Mouse (Mus musculus): ENCODE measurements at regions not wholly inside any gene's neighbourhood (a gene's known extent, or its start where the extent isn't known, plus 50 kb on each side); places are given as distances from the start of the nearest gene placed in this dataset.
A peak's percentile ranks its signal among the peaks of the same experiment; 100 is the strongest.

GRCm38 (mm10) chr17:45868539-45868938 lies 134.9 kb upstream of the 1600014C23Rik start:
- Histone ChIP-seq H3K4me1 (replicated peaks) (peaks cover 88% of the 10 kb centered on the region), H3K36me3 (no peaks in the 10 kb centered on the region), H3K4me3 (no peak overlapping the region), H3K27ac (no peak overlapping the region), H3K27me3 (ENCODE audit: insufficient read depth, poor library complexity, severe bottlenecking) (peaks cover 60% of the 10 kb centered on the region), H3K9me3 (peaks cover 7% of the 10 kb centered on the region; the same call in 1 of the 2 replicates)
- WGBS, result 84% methylated on average over 4 of the region's 4 CpGs
- no peak for DNase-seq (ENCODE audit: low spot score)

GRCm38 (mm10) chr17:45867727-45868126 lies 134.1 kb upstream of the 1600014C23Rik start:
- Histone ChIP-seq H3K4me1 (replicated peaks) (peaks cover 88% of the 10 kb centered on the region), H3K9me3 (peaks cover 7% of the 10 kb centered on the region; the same call in 1 of the 2 replicates), H3K36me3 (no peaks in the 10 kb centered on the region), H3K27me3 (ENCODE audit: insufficient read depth, poor library complexity, severe bottlenecking) (peaks cover 53% of the 10 kb centered on the region), H3K4me3 (no peak overlapping the region), H3K27ac (0 out of 2 replicates have a peak overlapping the region, but pooled peaks have one; percentile 57)
- WGBS, result 70% methylated on average over 5 of the region's 5 CpGs
- DNase-seq (ENCODE audit: low spot score), result no peak

GRCm38 (mm10) chr17:45866876-45867652 lies 133.4 kb upstream of the 1600014C23Rik start:
- WGBS, result 73% methylated on average over 15 of the region's 15 CpGs
- peaks cover 49% of the 10 kb centered on the region for H3K27me3 ChIP-seq (ENCODE audit: insufficient read depth, poor library complexity, severe bottlenecking)
- peaks cover 88% of the 10 kb centered on the region for H3K4me1 ChIP-seq (replicated peaks)

GRCm38 (mm10) chr17:45866346-45866745 lies 132.7 kb upstream of the 1600014C23Rik start:
- H3K4me3 ChIP-seq, result no peak overlapping the region
- peaks cover 83% of the 10 kb centered on the region for H3K4me1 ChIP-seq (replicated peaks)
- no peak for DNase-seq (ENCODE audit: low spot score)
- peak overlapping the region; percentile 46 for H3K27ac ChIP-seq
- H3K27me3 ChIP-seq (ENCODE audit: insufficient read depth, poor library complexity, severe bottlenecking), result peaks cover 44% of the 10 kb centered on the region
- H3K36me3 ChIP-seq, result no peaks in the 10 kb centered on the region
- WGBS, result 21% methylated on average over 10 of the region's 10 CpGs
- peaks cover 7% of the 10 kb centered on the region; the same call in 1 of the 2 replicates for H3K9me3 ChIP-seq

More at GRCm38 (mm10) chr17:45866876-45867652, 133.4 kb upstream of the 1600014C23Rik start:
- no peak for DNase-seq (ENCODE audit: low spot score)
- no peak overlapping the region for H3K4me3 ChIP-seq
- no peaks in the 10 kb centered on the region for H3K36me3 ChIP-seq
- peaks cover 7% of the 10 kb centered on the region; the same call in 1 of the 2 replicates for H3K9me3 ChIP-seq
- H3K27ac ChIP-seq, result peak overlapping the region; percentile 57

DNA sequence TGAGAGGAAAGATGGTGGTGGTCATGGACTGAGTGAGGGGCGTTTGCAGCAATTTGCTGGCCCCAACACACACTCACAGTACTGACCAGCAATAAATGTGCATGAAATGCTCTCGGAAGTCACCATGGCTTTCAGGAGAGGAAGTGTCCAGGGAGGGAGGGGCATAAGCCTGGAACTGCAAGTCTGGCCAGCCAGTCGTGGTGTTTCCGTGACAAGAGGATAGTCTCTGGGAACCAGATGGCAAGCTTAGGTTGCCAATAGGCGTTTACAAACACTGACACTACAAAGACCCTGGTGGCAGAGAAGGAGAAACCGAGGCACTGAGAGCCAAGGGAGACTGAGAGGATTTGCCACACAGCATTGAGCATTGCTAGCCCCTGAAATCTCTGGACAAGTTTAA lies 132.3 kb upstream of the 1600014C23Rik start:
- Histone ChIP-seq H3K4me1 (replicated peaks) (peaks cover 79% of the 10 kb centered on the region), H3K27me3 (ENCODE audit: insufficient read depth, poor library complexity, severe bottlenecking) (peaks cover 44% of the 10 kb centered on the region), H3K27ac (peak overlapping the region; percentile 46), H3K36me3 (no peaks in the 10 kb centered on the region), H3K9me3 (peaks cover 7% of the 10 kb centered on the region; the same call in 1 of the 2 replicates), H3K4me3 (no peak overlapping the region)
- 61% methylated on average over 6 of the region's 6 CpGs for WGBS
- DNase-seq (ENCODE audit: low spot score), result no peak

DNA sequence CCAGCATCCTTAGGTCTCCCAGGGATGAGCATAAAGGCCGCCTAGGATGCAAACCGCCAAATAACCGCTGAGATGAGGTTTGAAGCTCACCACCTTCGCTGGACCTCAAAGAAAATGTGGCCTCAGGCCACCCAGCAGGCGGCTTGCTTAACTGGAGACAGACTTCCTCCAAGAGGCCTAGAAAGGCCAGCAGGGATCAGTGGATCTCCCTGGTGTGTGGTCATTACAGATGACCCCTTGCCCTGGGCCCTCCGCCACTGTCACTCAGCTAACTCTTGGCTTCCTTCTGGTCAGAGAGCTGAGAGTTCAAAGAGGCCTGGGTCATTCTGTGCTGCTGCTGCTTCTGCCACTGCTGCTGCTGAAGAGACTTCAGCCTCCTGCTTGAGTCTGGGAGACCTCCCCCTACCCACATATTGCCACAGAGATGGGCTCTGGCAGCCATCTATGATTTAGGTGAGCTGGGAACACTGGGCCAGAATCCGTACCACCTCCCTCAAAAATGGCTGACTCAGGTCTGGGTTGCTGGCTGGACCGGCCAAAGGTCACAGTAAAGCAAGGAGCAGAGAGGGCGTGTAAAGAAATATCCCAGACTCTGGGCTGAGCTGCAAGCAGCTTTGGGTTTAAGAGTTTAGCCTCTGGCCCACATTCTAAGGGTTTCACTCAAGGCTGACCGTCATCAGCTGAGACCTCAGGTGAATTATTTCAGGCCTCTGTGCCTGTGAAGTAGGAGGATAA lies 130.0 kb upstream of the 1600014C23Rik start:
- 38% methylated on average over 10 of the region's 10 CpGs for WGBS
- no peak overlapping the region for H3K4me3 ChIP-seq

DNA sequence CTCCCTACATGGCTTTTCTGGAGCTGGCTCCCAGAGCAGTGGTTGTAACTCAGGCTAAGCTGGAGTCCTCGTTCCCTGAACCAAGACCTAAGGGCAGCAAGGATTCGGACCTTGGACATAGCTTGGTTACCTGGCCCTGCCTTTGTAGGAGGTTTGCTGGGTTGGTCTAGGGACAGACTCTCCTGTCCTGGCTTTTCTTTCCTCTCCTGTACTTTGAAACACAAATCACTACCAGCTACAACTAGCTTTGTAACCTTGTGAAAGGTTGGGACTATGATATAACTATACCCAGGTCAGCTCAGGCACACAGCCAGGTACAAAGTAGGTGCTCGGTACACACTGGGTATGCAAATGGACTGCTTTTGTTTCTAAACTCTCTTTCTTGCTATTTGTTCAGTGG lies 129.4 kb upstream of the 1600014C23Rik start:
- Histone ChIP-seq H3K4me1 (replicated peaks) (peaks cover 56% of the 10 kb centered on the region), H3K36me3 (no peaks in the 10 kb centered on the region), H3K4me3 (no peak overlapping the region), H3K27ac (peak overlapping the region; percentile 59; the same call in 1 of the 2 replicates), H3K9me3 (0 out of 2 replicates have a peak, but pooled peaks cover 3% of the 10 kb centered on the region), H3K27me3 (ENCODE audit: insufficient read depth, poor library complexity, severe bottlenecking) (peaks cover 41% of the 10 kb centered on the region)
- WGBS, result 63% methylated on average over 3 of the region's 3 CpGs
- DNase-seq (ENCODE audit: low spot score), result no peak

More for the DNA sequence above, 130.0 kb upstream of the 1600014C23Rik start:
- Histone ChIP-seq H3K36me3 (no peaks in the 10 kb centered on the region), H3K9me3 (no peaks in the 10 kb centered on the region), H3K4me1 (replicated peaks) (peaks cover 56% of the 10 kb centered on the region), H3K27me3 (ENCODE audit: insufficient read depth, poor library complexity, severe bottlenecking) (peaks cover 44% of the 10 kb centered on the region), H3K27ac (peak overlapping the region; percentile 59)
- DNase-seq (ENCODE audit: low spot score), result peak; percentile 54

DNA sequence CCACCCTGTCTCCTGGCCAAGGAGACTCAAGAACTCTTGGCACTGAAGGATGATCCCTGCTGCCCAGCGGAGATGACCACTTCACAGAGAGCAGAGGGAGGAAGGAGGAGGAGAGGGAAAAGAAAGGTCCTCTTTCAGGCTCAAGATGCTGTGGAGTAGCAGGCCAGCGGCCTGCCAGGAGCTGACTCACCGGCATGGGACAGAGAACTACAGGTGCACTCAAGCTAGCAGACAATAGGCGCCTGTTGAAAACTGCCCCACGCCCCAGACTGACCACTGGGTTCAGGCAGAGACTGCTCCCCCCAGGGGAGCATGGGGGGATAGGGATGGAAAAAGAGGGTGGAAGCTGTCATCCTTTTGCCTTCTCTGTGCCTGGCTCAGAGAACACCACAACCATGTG lies 125.8 kb upstream of the 1600014C23Rik start:
- Histone ChIP-seq H3K27me3 (ENCODE audit: insufficient read depth, poor library complexity, severe bottlenecking) (peaks cover 16% of the 10 kb centered on the region), H3K4me1 (replicated peaks) (peaks cover 28% of the 10 kb centered on the region), H3K9me3 (0 out of 2 replicates have a peak, but pooled peaks cover 3% of the 10 kb centered on the region), H3K27ac (no peak overlapping the region), H3K36me3 (no peaks in the 10 kb centered on the region), H3K4me3 (no peak overlapping the region)
- DNase-seq (ENCODE audit: low spot score), result no peak
- WGBS, result 84% methylated on average over 5 of the region's 5 CpGs

DNA sequence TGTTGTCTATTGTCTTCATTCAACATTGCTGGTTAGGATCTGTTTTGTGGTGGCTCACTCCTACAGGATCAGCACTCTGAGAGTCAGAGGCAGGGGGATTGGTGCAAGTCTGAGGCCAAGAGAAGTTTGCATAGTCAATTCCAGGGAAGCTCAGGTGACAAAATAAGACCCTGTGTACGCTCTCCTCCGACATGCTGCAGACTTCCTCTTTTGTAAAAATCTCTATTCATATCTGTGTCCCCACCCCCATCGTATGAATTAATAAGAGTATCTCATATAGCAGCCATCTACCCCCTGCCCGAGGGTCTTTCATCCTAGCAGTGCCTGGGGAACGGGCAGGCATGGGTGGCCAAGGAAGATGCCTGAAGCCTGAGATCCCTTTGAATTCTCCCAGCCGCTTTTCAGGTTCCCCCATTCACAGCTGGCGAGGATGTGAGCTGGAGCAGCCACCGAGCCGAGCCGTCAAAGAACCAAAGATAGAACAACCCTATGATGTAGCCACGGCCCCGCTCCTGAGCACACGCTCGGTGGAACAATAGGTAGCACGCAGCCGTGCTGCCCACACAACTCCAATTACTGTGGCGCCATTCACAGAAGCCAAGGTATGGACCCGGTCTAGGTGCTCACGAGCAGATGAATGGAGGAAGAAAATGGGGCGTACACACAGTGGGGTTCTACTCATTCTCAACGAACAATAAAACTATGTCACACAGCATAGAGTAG lies 120.4 kb upstream of the 1600014C23Rik start:
- 0 out of 2 replicates have a peak, but pooled peaks cover 3% of the 10 kb centered on the region for H3K9me3 ChIP-seq
- peaks cover 28% of the 10 kb centered on the region for H3K4me1 ChIP-seq (replicated peaks)
- no peaks in the 10 kb centered on the region for H3K36me3 ChIP-seq
- 79% methylated on average over 21 of the region's 21 CpGs for WGBS
- H3K27ac ChIP-seq, result no peak overlapping the region
- DNase-seq (ENCODE audit: low spot score), result no peak
- no peak overlapping the region for H3K4me3 ChIP-seq
- H3K27me3 ChIP-seq (ENCODE audit: insufficient read depth, poor library complexity, severe bottlenecking), result peaks cover 26% of the 10 kb centered on the region

DNA sequence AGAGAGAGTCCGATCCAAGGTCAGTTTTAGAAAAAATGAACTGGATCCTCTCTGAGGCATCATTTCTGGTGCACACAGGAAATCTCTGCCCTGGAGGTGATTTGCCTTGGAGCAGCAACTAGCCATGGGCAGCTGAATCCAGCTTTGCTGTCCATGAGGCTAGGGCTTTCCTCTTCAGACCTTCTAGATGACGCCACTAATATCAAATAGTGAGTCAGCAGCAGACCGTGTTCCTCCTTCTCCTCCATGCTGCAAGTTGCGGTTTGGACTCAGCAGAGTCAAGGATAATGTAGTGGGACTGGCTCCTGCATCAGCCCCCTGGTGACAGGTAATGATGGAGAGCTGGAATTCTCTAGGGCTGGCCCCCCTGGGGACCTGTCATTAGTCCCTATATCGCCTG lies 118.8 kb upstream of the 1600014C23Rik start:
- WGBS, result 46% methylated on average over 5 of the region's 5 CpGs
- Histone ChIP-seq H3K27ac (peak overlapping the region; percentile 1; the same call in 1 of the 2 replicates), H3K4me3 (no peak overlapping the region), H3K27me3 (ENCODE audit: insufficient read depth, poor library complexity, severe bottlenecking) (peaks cover 32% of the 10 kb centered on the region), H3K36me3 (no peaks in the 10 kb centered on the region), H3K4me1 (replicated peaks) (peaks cover 38% of the 10 kb centered on the region), H3K9me3 (no peaks in the 10 kb centered on the region)
- no peak for DNase-seq (ENCODE audit: low spot score)

- Histone ChIP-seq H3K4me3 (no peak overlapping the region), H3K4me1 (replicated peaks) (peaks cover 38% of the 10 kb centered on the region), H3K27me3 (ENCODE audit: insufficient read depth, poor library complexity, severe bottlenecking) (peaks cover 32% of the 10 kb centered on the region), H3K27ac (no peak overlapping the region), H3K36me3 (no peaks in the 10 kb centered on the region), H3K9me3 (no peaks in the 10 kb centered on the region)
- no peak for DNase-seq (ENCODE audit: low spot score)
- 50% methylated on average over 8 of the region's 8 CpGs for WGBS
Measured at GRCm38 (mm10) chr17:45851723-45852396, 118.2 kb upstream of the 1600014C23Rik start.

GRCm38 (mm10) chr17:45850976-45851375 lies 117.3 kb upstream of the 1600014C23Rik start:
- Histone ChIP-seq H3K4me3 (no peak overlapping the region), H3K9me3 (peaks cover 5% of the 10 kb centered on the region; the same call in 1 of the 2 replicates), H3K4me1 (replicated peaks) (peaks cover 38% of the 10 kb centered on the region), H3K36me3 (no peaks in the 10 kb centered on the region), H3K27ac (no peak overlapping the region), H3K27me3 (ENCODE audit: insufficient read depth, poor library complexity, severe bottlenecking) (peaks cover 32% of the 10 kb centered on the region)
- DNase-seq (ENCODE audit: low spot score), result no peak
- 83% methylated on average over 6 of the region's 6 CpGs for WGBS

Measured in hindbrain, embryonic 10.5 days (tissue).